Mouse (Mus musculus) myocyte (in vitro differentiated cells): ENCODE results near the gene Ccdc9b.

Source experiments
- CEBPB ChIP-seq: IDR thresholded peaks from 2 replicates; pipeline ENCODE4 v1.6.1; 2011; ENCODE audit warnings: mild to moderate bottlenecking, moderate library complexity; ENCODE audit not compliant: poor library complexity, insufficient read depth, severe bottlenecking
- E2F4 ChIP-seq: IDR thresholded peaks from one replicate; pipeline ENCODE4 v1.6.1; 2011; ENCODE audit warnings: mild to moderate bottlenecking, control low read depth, moderate library complexity; ENCODE audit not compliant: insufficient read depth
- MAX ChIP-seq: IDR thresholded peaks from one replicate; pipeline ENCODE4 v1.6.1; 2011; ENCODE audit warnings: low read depth, mild to moderate bottlenecking, control low read depth
- MYOD1 ChIP-seq, 3 experiments: IDR thresholded peaks; one replicate each; pipeline ENCODE4 v1.6.1; 2011; ENCODE audit warnings: control low read depth in 2 of 3, low read depth in 2 of 3, mild to moderate bottlenecking in 2 of 3, moderate library complexity in 1 of 3; ENCODE audit not compliant: insufficient read length in 2 of 3, control insufficient read depth in 1 of 3
- MYOG ChIP-seq, 3 experiments: IDR thresholded peaks; one replicate each; pipeline ENCODE4 v1.6.1; 2011; ENCODE audit warnings: control low read depth in 2 of 3, low read depth in 2 of 3, mild to moderate bottlenecking in 2 of 3; ENCODE audit not compliant: insufficient read length in 2 of 3, control insufficient read depth in 1 of 3, insufficient read depth in 1 of 3
- POLR2A ChIP-seq: IDR thresholded peaks from one replicate; pipeline ENCODE4 v1.6.1; 2011; ENCODE audit warnings: low read depth, mild to moderate bottlenecking, control low read depth, moderate library complexity; ENCODE audit not compliant: insufficient read length
- POLR2AphosphoS2 ChIP-seq: IDR thresholded peaks from one replicate; pipeline ENCODE4 v1.6.1; 2011; ENCODE audit warnings: low read depth, control low read depth; ENCODE audit not compliant: insufficient read length
- REST ChIP-seq: IDR thresholded peaks from one replicate; pipeline ENCODE4 v1.6.1; 2011; ENCODE audit warnings: mild to moderate bottlenecking, control low read depth, moderate library complexity; ENCODE audit not compliant: insufficient read depth, insufficient read length
- SRF ChIP-seq: IDR thresholded peaks from one replicate; pipeline ENCODE4 v1.6.1; 2011; ENCODE audit warnings: low read depth; ENCODE audit not compliant: control insufficient read depth, insufficient read length
- TCF12 ChIP-seq: IDR thresholded peaks from one replicate; pipeline ENCODE4 v1.6.1; 2011; ENCODE audit warnings: mild to moderate bottlenecking, control low read depth; ENCODE audit not compliant: poor library complexity, insufficient read depth, severe bottlenecking
- TCF3 ChIP-seq: IDR thresholded peaks from one replicate; pipeline ENCODE4 v1.6.1; 2011; ENCODE audit warnings: low read depth, control low read depth; ENCODE audit not compliant: insufficient read length
- USF1 ChIP-seq: IDR thresholded peaks from one replicate; pipeline ENCODE4 v1.6.1; 2011; ENCODE audit warnings: low read depth, mild to moderate bottlenecking, control low read depth, moderate library complexity

DNA sequence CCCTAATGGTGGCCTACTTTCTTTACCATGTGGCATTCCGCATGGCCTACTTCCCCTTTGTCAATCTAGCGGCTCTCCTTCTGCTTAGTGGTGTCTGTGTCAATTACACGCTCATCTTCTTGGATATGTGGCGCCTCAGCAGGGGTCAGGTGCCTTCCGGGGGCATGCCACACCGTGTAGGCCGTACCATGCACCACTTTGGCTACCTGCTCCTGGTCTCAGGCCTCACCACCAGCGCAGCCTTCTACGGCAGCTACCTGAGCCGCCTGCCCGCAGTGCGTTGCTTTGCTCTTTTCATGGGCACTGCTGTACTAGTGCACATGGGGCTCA is 27.7 kb upstream of the Ccdc9b start:
- TF ChIP-seq POLR2A (no peak), USF1 (no peak), SRF (no peak), REST (no peak), POLR2AphosphoS2 (no peak), TCF12 (no peak), MYOD1 (IDR thresholded peaks at IDR 0.05; ENCODE audit: control insufficient read depth in 1 of 3, insufficient read length in 2 of 3, low read depth in 2 of 3) (no peak), TCF3 (no peak), MAX (no peak), CEBPB (no peak), E2F4 (no peak), MYOG (IDR thresholded peaks at IDR 0.05; ENCODE audit: control insufficient read depth in 1 of 3, insufficient read depth in 1 of 3, insufficient read length in 2 of 3, low read depth in 2 of 3) (peak in 1 of 3 experiments; percentile 5)
